Mouse (Mus musculus) bone marrow, adult 2 months (tissue): Measurements from ENCODE around the gene Agbl4. TPM values are rescaled to one million over a fixed set of nuclear protein-coding genes. Genes with fewer than 3 reads are reported as not detected.

Source experiments
- H3K27ac ChIP-seq: fragments of 200-500 bp; 2 replicates; pipeline ENCODE4 v1.5.1; 2012; ENCODE audit warnings: low read depth, mild to moderate bottlenecking, control low read depth, inconsistent platforms, low read length; ENCODE audit not compliant: control insufficient read depth, poor library complexity, insufficient read depth
- H3K4me1 ChIP-seq: fragments of 200-500 bp; 2 replicates; pipeline ENCODE4 v1.6.1; 2011; ENCODE audit warnings: low read length; ENCODE audit not compliant: control insufficient read depth, insufficient read depth
- H3K4me3 ChIP-seq: fragments of 200-500 bp; replicated peaks from 2 replicates; pipeline ENCODE3; 2011; ENCODE audit warnings: mild to moderate bottlenecking, low read depth, low read length, control low read depth; ENCODE audit not compliant: control insufficient read depth
- CTCF ChIP-seq: fragments of 200-500 bp; IDR thresholded peaks from 2 replicates; pipeline ENCODE4 v1.5.1; 2011; ENCODE audit warnings: low read length, control low read depth; ENCODE audit not compliant: control insufficient read depth, insufficient read depth
- POLR2A ChIP-seq: fragments of 200-500 bp; IDR thresholded peaks from 2 replicates; pipeline ENCODE4 v1.6.1; 2011; ENCODE audit warnings: low read depth, mild to moderate bottlenecking, control low read depth, low read length, borderline replicate concordance; ENCODE audit not compliant: control insufficient read depth
- WGBS: fragments of 180-500 bp; shearing (Covaris S2); methylation state at CpG from one replicate; pipeline ENCODE4 v1.1.7; 2018; 5-methylcytosine and 5-hydroxymethylcytosine counted together
- polyA plus RNA-seq: library from polyadenylated mRNA; stranded (reverse); fragments of >200 nt; gene quantifications from 2 replicates; pipeline ENCODE4 v1.2.4, GENCODE M21; 2011; ENCODE audit warnings: low replicate concordance; ENCODE audit not compliant: missing spikeins, insufficient read depth, insufficient read length

Agbl4 gene
- polyA plus RNA-seq, 1 experiment, result not detected

GRCm38 (mm10) chr4:110799902-110800301 is 402.4 kb downstream of the Agbl4 start:
- TF ChIP-seq POLR2A (no peak), CTCF (no peak)
- no peaks in the 10 kb centered on the region for H3K4me1 ChIP-seq
- 76% methylated on average over 4 of the region's 4 CpGs for WGBS
- no peak overlapping the region for H3K4me3 ChIP-seq
- no peak overlapping the region for H3K27ac ChIP-seq

- 57% methylated on average over 1 of the region's 1 CpGs for WGBS
- Histone ChIP-seq H3K27ac (no peak overlapping the region), H3K4me3 (no peak overlapping the region), H3K4me1 (no peaks in the 10 kb centered on the region)
- TF ChIP-seq CTCF, result no peak
- no peak for TF ChIP-seq POLR2A
Observed at GRCm38 (mm10) chr4:110810947-110811346, 413.5 kb downstream of the Agbl4 start.

GRCm38 (mm10) chr4:110832776-110833175 is 435.3 kb downstream of the Agbl4 start:
- H3K4me1 ChIP-seq, result no peaks in the 10 kb centered on the region
- WGBS, result 67% methylated on average over 1 of the region's 1 CpGs
- TF ChIP-seq CTCF (no peak), POLR2A (no peak)
- H3K4me3 ChIP-seq, result no peak overlapping the region
- H3K27ac ChIP-seq, result no peak overlapping the region

GRCm38 (mm10) chr4:110879719-110880443 is 482.4 kb downstream of the Agbl4 start:
- 73% methylated on average over 2 of the region's 2 CpGs for WGBS
- Histone ChIP-seq H3K4me1 (no peaks in the 10 kb centered on the region), H3K4me3 (no peak overlapping the region), H3K27ac (no peak overlapping the region)
- TF ChIP-seq CTCF, result no peak
- TF ChIP-seq POLR2A, result no peak

GRCm38 (mm10) chr4:110916061-110916460 is 518.6 kb downstream of the Agbl4 start:
- TF ChIP-seq POLR2A (no peak), CTCF (no peak)
- Histone ChIP-seq H3K4me1 (no peaks in the 10 kb centered on the region), H3K4me3 (no peak overlapping the region), H3K27ac (no peak overlapping the region)

- TF ChIP-seq POLR2A (no peak), CTCF (no peak)
- H3K27ac ChIP-seq, result no peak overlapping the region
- no peak overlapping the region for H3K4me3 ChIP-seq
- H3K4me1 ChIP-seq, result no peaks in the 10 kb centered on the region
- 39% methylated on average over 4 of the region's 4 CpGs for WGBS
Observed at GRCm38 (mm10) chr4:110916565-110916964, 519.1 kb downstream of the Agbl4 start.

- H3K27ac ChIP-seq, result no peak overlapping the region
- no peak for TF ChIP-seq POLR2A
- TF ChIP-seq CTCF, result no peak
- WGBS, result 72% methylated on average over 3 of the region's 3 CpGs
- no peaks in the 10 kb centered on the region for H3K4me1 ChIP-seq
- H3K4me3 ChIP-seq, result no peak overlapping the region
Observed at GRCm38 (mm10) chr4:110921013-110921412, 523.6 kb downstream of the Agbl4 start.

GRCm38 (mm10) chr4:111001641-111002040 is 604.2 kb downstream of the Agbl4 start:
- TF ChIP-seq CTCF (no peak), POLR2A (no peak)
- Histone ChIP-seq H3K4me3 (no peak overlapping the region), H3K4me1 (no peaks in the 10 kb centered on the region), H3K27ac (no peak overlapping the region)
- 38% methylated on average over 2 of the region's 2 CpGs for WGBS
